Mouse (Mus musculus): Measurements from ENCODE around the gene Hoxb8. TPM values are rescaled to one million over a fixed set of nuclear protein-coding genes. Genes with fewer than 3 reads are reported as not detected.

Hoxb8 gene
- polyA plus RNA-seq, 1 experiment from 2014 or later, result 0.33 TPM

GRCm38 (mm10) chr11:96282795-96283430, 1.2 kb downstream of the Hoxb8 start:
- ATAC-seq (ENCODE audit: low read depth), result no peak
- peak overlapping the region; percentile 76 for H3K4me2 ChIP-seq (ENCODE audit: low read depth, low read length)
- no peak overlapping the region for H3K27ac ChIP-seq (ENCODE audit: low read length)
- H3K9me3 ChIP-seq (ENCODE audit: control insufficient read depth, low read length), result no peaks in the 10 kb centered on the region
- peak overlapping the region; percentile 45; the same call in 1 of the 2 replicates for H3K9ac ChIP-seq (ENCODE audit: low read length)
- peaks cover 67% of the 10 kb centered on the region for H3K27me3 ChIP-seq (ENCODE audit: control insufficient read depth, insufficient read depth, low read depth, low read length)
- peaks cover 4% of the 10 kb centered on the region; the same call in 1 of the 2 replicates for H3K4me1 ChIP-seq (replicated peaks; ENCODE audit: control insufficient read depth, insufficient read depth, low read length)
- WGBS, result under 1% methylated on average over 49 of the region's 49 CpGs
- peak overlapping the region; percentile 51 for H3K4me3 ChIP-seq (ENCODE audit: low read length)
- H3K36me3 ChIP-seq (ENCODE audit: control insufficient read depth, insufficient read depth, low read length), result no peaks in the 10 kb centered on the region

GRCm38 (mm10) chr11:96284041-96284749, 2.5 kb downstream of the Hoxb8 start:
- Histone ChIP-seq H3K27me3 (ENCODE audit: control insufficient read depth, insufficient read depth, low read depth, low read length) (peaks cover 70% of the 10 kb centered on the region), H3K4me3 (ENCODE audit: low read length) (peak overlapping the region; percentile 51), H3K36me3 (ENCODE audit: control insufficient read depth, insufficient read depth, low read length) (no peaks in the 10 kb centered on the region), H3K9me3 (ENCODE audit: control insufficient read depth, low read length) (no peaks in the 10 kb centered on the region), H3K27ac (ENCODE audit: low read length) (peak overlapping the region; percentile 82), H3K4me1 (replicated peaks; ENCODE audit: control insufficient read depth, insufficient read depth, low read length) (peaks cover 4% of the 10 kb centered on the region; the same call in 1 of the 2 replicates), H3K4me2 (ENCODE audit: low read depth, low read length) (peak overlapping the region; percentile 76), H3K9ac (ENCODE audit: low read length) (peak overlapping the region; percentile 67)
- under 1% methylated on average over 46 of the region's 49 CpGs for WGBS
- ATAC-seq (ENCODE audit: low read depth), result peak; percentile 64

GRCm38 (mm10) chr11:96284774-96285734, 3.3 kb downstream of the Hoxb8 start:
- H3K9ac ChIP-seq (ENCODE audit: low read length), result peak overlapping the region; percentile 67
- peak overlapping the region; percentile 82 for H3K27ac ChIP-seq (ENCODE audit: low read length)
- H3K36me3 ChIP-seq (ENCODE audit: control insufficient read depth, insufficient read depth, low read length), result no peaks in the 10 kb centered on the region
- H3K4me2 ChIP-seq (ENCODE audit: low read depth, low read length), result peak overlapping the region; percentile 76
- ATAC-seq (ENCODE audit: low read depth), result peak; percentile 56
- peaks cover 4% of the 10 kb centered on the region; the same call in 1 of the 2 replicates for H3K4me1 ChIP-seq (replicated peaks; ENCODE audit: control insufficient read depth, insufficient read depth, low read length)
- H3K4me3 ChIP-seq (ENCODE audit: low read length), result peak overlapping the region; percentile 51
- peaks cover 69% of the 10 kb centered on the region for H3K27me3 ChIP-seq (ENCODE audit: control insufficient read depth, insufficient read depth, low read depth, low read length)
- H3K9me3 ChIP-seq (ENCODE audit: control insufficient read depth, low read length), result no peaks in the 10 kb centered on the region
- 1% methylated on average over 37 of the region's 37 CpGs for WGBS

- Histone ChIP-seq H3K4me1 (replicated peaks; ENCODE audit: control insufficient read depth, insufficient read depth, low read length) (peaks cover 4% of the 10 kb centered on the region; the same call in 1 of the 2 replicates), H3K27ac (ENCODE audit: low read length) (peak within 1 kb of the TSS; percentile 82), H3K36me3 (ENCODE audit: control insufficient read depth, insufficient read depth, low read length) (no peaks in the 10 kb centered on the region), H3K4me2 (ENCODE audit: low read depth, low read length) (peak within 1 kb of the TSS; percentile 76), H3K9ac (ENCODE audit: low read length) (peak within 1 kb of the TSS; percentile 67), H3K9me3 (ENCODE audit: control insufficient read depth, low read length) (no peaks in the 10 kb centered on the region), H3K27me3 (ENCODE audit: control insufficient read depth, insufficient read depth, low read depth, low read length) (peaks cover 65% of the 10 kb centered on the region), H3K4me3 (ENCODE audit: low read length) (peak within 1 kb of the TSS; percentile 51)
- peak; percentile 45; the same call in 1 of the 2 replicates for ATAC-seq (ENCODE audit: low read depth)
- WGBS, result 2% methylated on average over 43 of the region's 43 CpGs
Measured at GRCm38 (mm10) chr11:96285771-96286738, 4.3 kb downstream of the Hoxb8 start, which contains the start of gene Hoxb7. TSS of gene Hoxb7 (plus strand) at chr11:96286623.

- Histone ChIP-seq H3K4me1 (replicated peaks; ENCODE audit: control insufficient read depth, insufficient read depth, low read length) (peaks cover 4% of the 10 kb centered on the region; the same call in 1 of the 2 replicates), H3K9ac (ENCODE audit: low read length) (peak overlapping the region; percentile 61), H3K27me3 (ENCODE audit: control insufficient read depth, insufficient read depth, low read depth, low read length) (peaks cover 65% of the 10 kb centered on the region), H3K36me3 (ENCODE audit: control insufficient read depth, insufficient read depth, low read length) (no peaks in the 10 kb centered on the region), H3K4me3 (ENCODE audit: low read length) (peak overlapping the region; percentile 51), H3K27ac (ENCODE audit: low read length) (no peak overlapping the region), H3K4me2 (ENCODE audit: low read depth, low read length) (peak overlapping the region; percentile 76), H3K9me3 (ENCODE audit: control insufficient read depth, low read length) (no peaks in the 10 kb centered on the region)
- ATAC-seq (ENCODE audit: low read depth), result no peak
- WGBS, result under 1% methylated on average over 55 of the region's 55 CpGs
Measured at GRCm38 (mm10) chr11:96286739-96287385, 5.2 kb downstream of the Hoxb8 start.

GRCm38 (mm10) chr11:96287411-96287810, 5.7 kb downstream of the Hoxb8 start:
- H3K4me1 ChIP-seq (replicated peaks; ENCODE audit: control insufficient read depth, insufficient read depth, low read length), result peaks cover 4% of the 10 kb centered on the region; the same call in 1 of the 2 replicates
- H3K9ac ChIP-seq (ENCODE audit: low read length), result peak overlapping the region; percentile 61
- no peak overlapping the region for H3K27ac ChIP-seq (ENCODE audit: low read length)
- H3K27me3 ChIP-seq (ENCODE audit: control insufficient read depth, insufficient read depth, low read depth, low read length), result peaks cover 66% of the 10 kb centered on the region
- no peaks in the 10 kb centered on the region for H3K36me3 ChIP-seq (ENCODE audit: control insufficient read depth, insufficient read depth, low read length)
- peak overlapping the region; percentile 51 for H3K4me3 ChIP-seq (ENCODE audit: low read length)
- no peaks in the 10 kb centered on the region for H3K9me3 ChIP-seq (ENCODE audit: control insufficient read depth, low read length)
- WGBS, result 6% methylated on average over 9 of the region's 9 CpGs
- ATAC-seq (ENCODE audit: low read depth), result no peak
- H3K4me2 ChIP-seq (ENCODE audit: low read depth, low read length), result peak overlapping the region; percentile 76

GRCm38 (mm10) chr11:96288455-96289221, 6.9 kb downstream of the Hoxb8 start:
- 53% methylated on average over 1 of the region's 1 CpGs for WGBS
- H3K9ac ChIP-seq (ENCODE audit: low read length), result no peak overlapping the region

More at GRCm38 (mm10) chr11:96288455-96289221, 6.9 kb downstream of the Hoxb8 start:
- ATAC-seq (ENCODE audit: low read depth), result no peak
- no peaks in the 10 kb centered on the region for H3K36me3 ChIP-seq (ENCODE audit: control insufficient read depth, insufficient read depth, low read length)
- no peak overlapping the region for H3K27ac ChIP-seq (ENCODE audit: low read length)
- H3K27me3 ChIP-seq (ENCODE audit: control insufficient read depth, insufficient read depth, low read depth, low read length), result peaks cover 69% of the 10 kb centered on the region
- H3K9me3 ChIP-seq (ENCODE audit: control insufficient read depth, low read length), result no peaks in the 10 kb centered on the region
- H3K4me1 ChIP-seq (replicated peaks; ENCODE audit: control insufficient read depth, insufficient read depth, low read length), result no peaks in the 10 kb centered on the region
- H3K4me2 ChIP-seq (ENCODE audit: low read depth, low read length), result no peak overlapping the region
- no peak overlapping the region for H3K4me3 ChIP-seq (ENCODE audit: low read length)

Data from lung, embryonic 16.5 days (tissue).